Mouse (Mus musculus) forebrain, embryonic 11.5 days (tissue): ENCODE measurements around the gene Lsr. TPM values are rescaled to one million over a fixed set of nuclear protein-coding genes. Genes with fewer than 3 reads are reported as not detected.
"Not testable (repeated sequence)": the region's sequence is repeated elsewhere in the genome, so short reads cannot be mapped to it uniquely, and the experiment has no call there.

Experiments
- ATAC-seq: fragments of 200-750 bp; cut with Nextera tagmentation; replicated peaks from 2 replicates; pipeline ENCODE4 v1.8.0; 2017; ENCODE audit warnings: moderate TSS enrichment; ENCODE audit not compliant: low FRiP score
- DNase-seq: peaks from one replicate; pipeline ENCODE4 v3.0.0-alpha.2; 2017; ENCODE audit warnings: low spot score
- H3K27ac ChIP-seq: fragments of 300-500 bp; sonication (generic); 2 replicates; pipeline ENCODE4 v1.5.1; 2014; ENCODE audit warnings: low read depth, low read length
- H3K27me3 ChIP-seq: fragments of 300-500 bp; sonication (generic); 2 replicates; pipeline ENCODE4 v1.6.1; 2014; ENCODE audit warnings: mild to moderate bottlenecking, low read length, mixed read lengths; ENCODE audit not compliant: control insufficient read depth, insufficient read depth
- H3K36me3 ChIP-seq: fragments of 300-500 bp; sonication (generic); 2 replicates; pipeline ENCODE4 v1.6.1; 2014; ENCODE audit warnings: mild to moderate bottlenecking, low read length, moderate library complexity, mixed read lengths; ENCODE audit not compliant: control insufficient read depth, insufficient read depth
- H3K4me1 ChIP-seq: fragments of 300-500 bp; sonication (generic); replicated peaks from 2 replicates; pipeline ENCODE4 v1.6.1; 2014; ENCODE audit warnings: low read length, mixed read lengths; ENCODE audit not compliant: control insufficient read depth, insufficient read depth
- H3K4me2 ChIP-seq: fragments of 300-500 bp; sonication (generic); 2 replicates; pipeline ENCODE4 v1.6.1; 2014; ENCODE audit warnings: low read depth, mild to moderate bottlenecking, low read length, moderate library complexity, mixed read lengths; ENCODE audit not compliant: severe bottlenecking
- H3K4me3 ChIP-seq: fragments of 300-500 bp; sonication (generic); 2 replicates; pipeline ENCODE4 v1.5.1; 2014; ENCODE audit warnings: low read depth, low read length
- H3K9ac ChIP-seq: fragments of 300-500 bp; sonication (generic); 2 replicates; pipeline ENCODE4 v1.6.1; 2014; ENCODE audit warnings: low read length
- H3K9me3 ChIP-seq: fragments of 300-500 bp; sonication (generic); 2 replicates; pipeline ENCODE4 v1.6.1; 2016; ENCODE audit warnings: low read length, mixed read lengths; ENCODE audit not compliant: control insufficient read depth
- WGBS: fragments of 180-500 bp; shearing (Covaris S2); extraction: QIAGEN DNeasy Blood & Tissue Kit; methylation state at CpG from one replicate; pipeline ENCODE4 v1.1.7; 2014; 5-methylcytosine and 5-hydroxymethylcytosine counted together
- polyA plus RNA-seq: library from polyadenylated mRNA; unstranded; fragments of >200 nt; fragmentation: Nextera tagmentation; extraction: Ambion mirVana; gene quantifications from 2 replicates; pipeline ENCODE4 v1.2.1, GENCODE M21; 2014

Gene Lsr
- polyA plus RNA-seq, 1 experiment from 2014 or later = 32.5 TPM

DNA sequence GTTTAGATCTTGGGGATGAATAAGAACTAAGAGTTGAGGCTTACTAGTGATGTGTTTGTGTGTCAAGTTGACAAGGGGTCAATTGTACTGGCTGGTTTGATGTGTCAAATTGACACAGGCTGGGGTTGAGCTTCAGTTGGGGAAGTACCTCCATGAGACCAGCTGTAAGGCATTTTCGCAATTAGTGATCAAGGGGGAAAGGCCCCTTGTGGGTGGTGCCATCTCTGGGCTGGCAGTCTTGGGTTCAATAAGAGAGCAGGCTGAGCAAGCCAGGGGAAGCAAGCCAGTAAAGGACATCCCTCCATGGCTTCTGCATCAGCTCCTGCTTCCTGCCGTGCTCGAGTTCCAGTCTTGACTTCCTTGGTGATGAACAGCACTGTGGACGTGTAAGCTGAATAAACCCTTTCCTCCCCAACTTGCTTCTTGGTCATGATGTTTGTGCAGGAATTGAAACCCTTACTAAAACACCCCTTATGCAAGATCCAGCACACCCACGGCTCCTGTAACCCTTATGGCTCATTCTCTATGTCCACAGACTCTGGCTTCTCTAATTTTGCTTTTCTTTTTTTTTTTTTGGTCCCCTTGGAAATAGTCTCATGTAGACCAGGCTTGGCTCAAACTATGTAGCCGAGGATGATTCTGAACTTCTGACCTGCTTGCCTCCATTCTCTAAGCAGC, 37.7 kb downstream of the Lsr start:
- H3K9ac ChIP-seq, H3K4me3 ChIP-seq, H3K4me2 ChIP-seq, DNase-seq, H3K4me1 ChIP-seq, ATAC-seq, H3K36me3 ChIP-seq, H3K27me3 ChIP-seq, H3K9me3 ChIP-seq, H3K27ac ChIP-seq: not testable (repeated sequence)
- 81% methylated on average over 6 of the region's 6 CpGs for WGBS

DNA sequence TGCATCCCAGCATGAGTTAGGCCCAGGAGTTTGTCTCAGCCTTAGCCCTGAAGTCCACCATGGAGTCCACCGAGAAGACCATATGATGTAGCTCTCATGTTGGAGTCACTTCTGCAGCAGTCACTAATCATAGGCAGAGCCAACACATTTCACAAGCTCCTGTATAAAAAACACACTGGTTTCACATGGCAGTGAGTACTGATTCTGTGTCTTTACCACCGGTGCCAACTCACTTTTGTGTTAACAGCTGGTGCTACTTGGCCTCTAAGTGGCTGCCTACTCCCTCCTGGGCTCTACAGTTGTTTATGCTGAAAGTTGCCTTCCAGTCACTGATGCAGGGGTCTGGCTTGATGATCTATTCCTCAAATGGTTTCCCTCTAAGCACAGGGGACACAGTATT, 48.7 kb downstream of the Lsr start, which contains the start of gene Hamp2:
Hamp2 (minus strand) TSS at position 101 of the 400 bp plus-strand sequence.
- H3K27me3 ChIP-seq, H3K4me3 ChIP-seq, ATAC-seq, H3K4me2 ChIP-seq, DNase-seq, H3K4me1 ChIP-seq, H3K36me3 ChIP-seq, H3K9ac ChIP-seq, H3K9me3 ChIP-seq, H3K27ac ChIP-seq: not testable (repeated sequence)
- WGBS = 89% methylated on average over 2 of the region's 2 CpGs

DNA sequence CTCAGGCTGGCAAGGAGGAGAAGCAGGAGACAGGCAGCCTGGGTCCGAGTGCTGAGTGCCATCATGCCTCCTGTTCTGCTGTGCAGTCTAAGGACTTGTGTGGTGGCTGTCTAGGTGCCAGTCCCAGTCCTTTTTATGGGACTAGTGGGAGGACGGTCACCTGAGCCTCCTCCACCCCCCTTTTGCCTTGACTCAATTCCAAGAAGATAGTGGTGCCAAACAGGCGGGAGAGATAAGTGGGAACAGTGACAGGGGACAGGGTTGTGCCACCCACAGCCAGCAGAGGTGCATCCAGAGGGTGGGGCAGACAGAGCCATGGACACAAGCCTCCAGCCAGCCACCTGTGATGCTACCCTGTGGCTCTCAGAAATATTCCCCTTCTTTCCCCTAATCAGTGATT, 49.2 kb downstream of the Lsr start:
- Histone ChIP-seq H3K4me1 (no peaks in the 10 kb centered on the region), H3K4me2 (no peak overlapping the region), H3K9ac (no peak overlapping the region), H3K36me3 (no peaks in the 10 kb centered on the region), H3K27ac (no peak overlapping the region), H3K9me3 (no peaks in the 10 kb centered on the region), H3K27me3 (no peaks in the 10 kb centered on the region), H3K4me3 (no peak overlapping the region)
- ATAC-seq (no peak), DNase-seq (no peak)
- 67% methylated on average over 3 of the region's 3 CpGs for WGBS

DNA sequence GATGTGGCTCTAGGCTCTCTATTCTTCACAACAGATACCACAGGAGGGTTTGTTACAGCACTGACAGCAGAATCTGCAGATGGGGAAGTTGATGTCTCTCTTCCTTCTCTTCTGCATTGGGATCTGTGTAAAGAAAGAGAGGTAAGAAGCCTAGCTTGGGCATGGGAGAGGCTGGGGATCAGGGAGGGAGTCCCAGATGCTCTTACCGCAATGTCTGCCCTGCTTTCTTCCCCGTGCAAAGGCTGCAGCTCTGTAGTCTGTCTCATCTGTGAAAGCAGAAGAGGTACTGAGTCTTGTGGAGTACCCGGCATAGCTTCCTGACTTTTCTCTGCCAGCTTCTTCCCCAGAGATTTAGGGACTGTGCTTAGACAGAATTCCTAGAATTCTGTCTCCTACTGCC, 50.8 kb downstream of the Lsr start:
- H3K27me3 ChIP-seq, H3K27ac ChIP-seq, H3K9ac ChIP-seq, H3K36me3 ChIP-seq, H3K4me3 ChIP-seq, H3K4me2 ChIP-seq, DNase-seq, H3K9me3 ChIP-seq, ATAC-seq, H3K4me1 ChIP-seq: not testable (repeated sequence)
- WGBS = 62% methylated on average over 3 of the region's 3 CpGs

DNA sequence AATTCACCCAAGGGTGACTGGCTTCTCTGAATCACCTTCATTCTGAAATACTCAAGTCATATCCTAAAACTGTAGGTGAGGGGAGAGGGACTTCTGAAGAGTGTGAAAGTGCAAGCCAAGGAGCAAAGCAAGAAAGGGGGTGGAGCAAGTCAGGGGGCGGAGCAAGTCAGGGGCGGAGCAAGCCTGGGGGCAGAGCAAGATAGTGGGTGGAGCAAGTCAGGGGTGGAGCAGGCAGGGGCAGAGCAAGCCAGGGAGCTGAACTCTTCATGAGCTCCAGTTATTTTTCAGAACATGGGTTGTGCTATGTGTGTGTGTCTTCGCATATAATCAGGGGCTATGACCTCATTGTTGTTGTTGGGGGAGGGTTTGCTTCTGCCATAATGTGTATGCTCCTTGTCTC, 53.0 kb downstream of the Lsr start:
- ATAC-seq = no peak
- WGBS = 73% methylated on average over 3 of the region's 3 CpGs

DNA sequence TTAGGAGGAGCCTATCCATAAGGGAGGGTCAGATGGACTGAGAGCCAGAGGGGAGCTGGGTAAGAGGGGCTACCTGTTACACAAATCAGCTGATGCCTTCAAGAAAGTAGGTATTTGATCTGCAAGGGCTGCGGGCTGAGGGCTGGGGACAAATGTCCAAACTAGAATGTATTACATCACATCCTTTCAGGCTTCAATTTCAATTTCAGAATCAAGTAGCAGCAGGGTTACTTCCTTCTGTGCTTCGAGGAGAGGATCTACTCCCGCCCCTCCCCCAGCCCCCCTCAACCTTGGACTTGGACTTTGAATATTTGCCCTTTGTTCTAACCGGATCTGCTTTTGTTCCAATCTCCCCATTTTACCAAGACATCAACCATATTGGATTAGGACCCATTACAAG, 56.0 kb downstream of the Lsr start:
- Histone ChIP-seq H3K4me1 (no peaks in the 10 kb centered on the region), H3K4me2 (no peak overlapping the region), H3K9ac (no peak overlapping the region), H3K9me3 (no peaks in the 10 kb centered on the region), H3K27ac (no peak overlapping the region), H3K36me3 (no peaks in the 10 kb centered on the region), H3K27me3 (no peaks in the 10 kb centered on the region), H3K4me3 (no peak overlapping the region)
- WGBS = 48% methylated on average over 4 of the region's 4 CpGs
- ATAC-seq (no peak), DNase-seq (no peak)

More for the DNA sequence above, 53.0 kb downstream of the Lsr start:
- Histone ChIP-seq H3K36me3 (no peaks in the 10 kb centered on the region), H3K27me3 (no peaks in the 10 kb centered on the region), H3K4me1 (no peaks in the 10 kb centered on the region), H3K4me2 (no peak overlapping the region), H3K27ac (no peak overlapping the region), H3K9me3 (no peaks in the 10 kb centered on the region), H3K9ac (no peak overlapping the region), H3K4me3 (no peak overlapping the region)
- DNase-seq = no peak

DNA sequence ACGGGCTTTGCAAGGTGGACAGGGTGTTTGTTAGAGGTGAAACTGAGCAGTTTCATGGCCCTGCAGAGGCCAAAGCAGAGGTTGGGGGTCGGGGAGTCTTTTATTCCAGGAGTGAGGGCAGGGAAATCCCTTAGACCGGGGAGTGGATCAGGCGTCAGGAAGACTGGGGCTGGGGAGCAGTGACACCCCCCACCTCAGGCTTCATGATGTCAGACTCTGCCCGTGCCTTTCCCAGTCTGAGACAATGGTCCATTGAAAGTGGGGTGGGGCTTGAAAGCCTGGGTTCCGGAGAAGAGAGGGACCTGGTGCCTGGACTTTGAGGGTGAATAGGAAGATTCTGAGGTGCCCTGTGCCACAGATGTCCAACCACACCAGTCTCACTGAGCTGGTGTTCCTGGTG, 56.6 kb downstream of the Lsr start:
- no peaks in the 10 kb centered on the region for H3K9me3 ChIP-seq
- no peak overlapping the region for H3K4me3 ChIP-seq
- no peak overlapping the region for H3K9ac ChIP-seq
- WGBS = 18% methylated on average over 6 of the region's 6 CpGs
- no peaks in the 10 kb centered on the region for H3K4me1 ChIP-seq
- ATAC-seq (no peak), DNase-seq (no peak)
- H3K36me3 ChIP-seq = no peaks in the 10 kb centered on the region
- H3K4me2 ChIP-seq = no peak overlapping the region
- no peak overlapping the region for H3K27ac ChIP-seq
- H3K27me3 ChIP-seq = no peaks in the 10 kb centered on the region

DNA sequence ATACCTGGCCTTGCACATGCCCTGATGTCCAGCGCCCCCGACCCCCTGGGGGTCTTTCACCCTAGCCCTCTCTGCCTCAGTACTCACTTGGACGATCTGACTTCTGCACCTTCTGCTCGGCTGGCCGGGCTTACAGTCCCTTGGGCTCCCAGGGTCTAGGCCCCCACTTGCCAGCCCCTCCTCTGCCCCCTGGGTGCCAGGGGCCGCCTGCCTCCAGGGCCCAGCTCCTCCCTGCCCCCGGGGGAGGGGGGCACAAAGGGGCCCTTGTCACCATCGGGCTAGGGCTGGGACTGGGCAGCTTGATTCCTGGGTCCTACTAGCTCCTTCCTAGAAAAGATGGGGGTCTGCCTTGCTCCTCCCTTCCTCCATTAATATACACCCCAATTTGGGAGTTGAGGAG, 58.5 kb downstream of the Lsr start, which contains the start of gene Mag:
Mag (minus strand) TSS at position 142 of the 400 bp plus-strand sequence.
- no peak for ATAC-seq
- H3K9me3 ChIP-seq = no peaks in the 10 kb centered on the region
- no peak for DNase-seq
- H3K4me3 ChIP-seq = no peak within 1 kb of the TSS
- H3K4me1 ChIP-seq = no peaks in the 10 kb centered on the region
- no peak within 1 kb of the TSS for H3K4me2 ChIP-seq
- no peak within 1 kb of the TSS for H3K27ac ChIP-seq
- H3K36me3 ChIP-seq = no peaks in the 10 kb centered on the region
- H3K9ac ChIP-seq = no peak within 1 kb of the TSS
- no peaks in the 10 kb centered on the region for H3K27me3 ChIP-seq
- 83% methylated on average over 8 of the region's 8 CpGs for WGBS

DNA sequence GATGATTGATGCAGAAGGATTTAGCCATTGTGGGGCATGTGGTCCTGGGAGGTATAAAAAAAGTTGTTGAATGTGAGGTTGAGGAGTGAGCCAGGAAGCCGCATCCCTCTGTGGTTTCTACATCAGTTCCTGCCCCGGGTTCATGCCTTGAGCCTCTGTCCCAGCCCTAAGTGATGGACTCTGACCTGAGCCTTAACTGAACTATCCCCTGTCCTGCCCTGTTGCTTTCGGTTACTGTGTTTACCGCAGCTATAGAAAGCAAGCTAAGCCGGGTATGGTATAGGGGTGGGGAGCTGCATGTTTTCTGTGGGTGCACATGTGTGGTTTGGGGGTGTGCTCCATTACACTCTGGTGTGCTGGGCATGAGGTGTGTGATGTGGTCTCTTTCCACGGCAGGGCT, 63.5 kb downstream of the Lsr start:
- Histone ChIP-seq H3K4me2 (no peak overlapping the region), H3K27me3 (peaks cover 2% of the 10 kb centered on the region; the same call in 1 of the 2 replicates), H3K36me3 (no peaks in the 10 kb centered on the region), H3K4me3 (no peak overlapping the region), H3K9me3 (no peaks in the 10 kb centered on the region), H3K27ac (no peak overlapping the region), H3K4me1 (0 out of 2 replicates have a peak, but pooled peaks cover 2% of the 10 kb centered on the region), H3K9ac (no peak overlapping the region)
- DNase-seq (no peak), ATAC-seq (no peak)
- WGBS = 84% methylated on average over 6 of the region's 6 CpGs
